Mouse (Mus musculus) neural tube, embryonic 15.5 days (tissue): ENCODE data around the gene Sema4a. TPM values are rescaled to one million over a fixed set of nuclear protein-coding genes. Genes with fewer than 3 reads are reported as not detected.
A peak's percentile ranks its signal among the peaks of the same experiment; 100 is the strongest.
"Not testable (repeated sequence)": the region's sequence is repeated elsewhere in the genome, so short reads cannot be mapped to it uniquely, and the experiment has no call there.

Experiments
- ATAC-seq: fragments of 200-750 bp; cut with Nextera tagmentation; 2 replicates; pipeline ENCODE4 v1.8.0; 2017; ENCODE audit warnings: mild to moderate bottlenecking, moderate TSS enrichment, moderate library complexity; ENCODE audit not compliant: low FRiP score
- H3K27ac ChIP-seq: fragments of 300-500 bp; sonication (generic); replicated peaks from 2 replicates; pipeline ENCODE4 v1.5.1; 2015; ENCODE audit warnings: mild to moderate bottlenecking, inconsistent platforms
- H3K27me3 ChIP-seq: fragments of 300-500 bp; sonication (generic); replicated peaks from 2 replicates; pipeline ENCODE4 v1.6.1; 2015; ENCODE audit warnings: inconsistent platforms
- H3K36me3 ChIP-seq: fragments of 300-500 bp; sonication (generic); 2 replicates; pipeline ENCODE4 v1.6.1; 2015; ENCODE audit warnings: inconsistent platforms
- H3K4me1 ChIP-seq: fragments of 300-500 bp; sonication (generic); 2 replicates; pipeline ENCODE4 v1.6.1; 2015; ENCODE audit warnings: inconsistent platforms
- H3K4me2 ChIP-seq: fragments of 300-500 bp; sonication (generic); 2 replicates; pipeline ENCODE4 v1.6.1; 2015; ENCODE audit warnings: inconsistent platforms, mild to moderate bottlenecking, moderate library complexity
- H3K4me3 ChIP-seq: fragments of 300-500 bp; sonication (generic); replicated peaks from 2 replicates; pipeline ENCODE4 v1.5.1; 2015; ENCODE audit warnings: mild to moderate bottlenecking, inconsistent platforms
- H3K9ac ChIP-seq: fragments of 300-500 bp; sonication (generic); replicated peaks from 2 replicates; pipeline ENCODE4 v1.6.1; 2015; ENCODE audit warnings: mild to moderate bottlenecking, inconsistent platforms
- H3K9me3 ChIP-seq: fragments of 300-500 bp; sonication (generic); replicated peaks from 2 replicates; pipeline ENCODE4 v1.6.1; 2016; ENCODE audit warnings: inconsistent platforms
- WGBS: fragments of 180-500 bp; shearing (Covaris S2); methylation state at CpG from one replicate; pipeline ENCODE4 v1.1.7; 2015; ENCODE audit warnings: mixed read lengths; 5-methylcytosine and 5-hydroxymethylcytosine counted together
- polyA plus RNA-seq: library from polyadenylated mRNA; unstranded; fragments of >200 nt; fragmentation: Nextera tagmentation; extraction: Ambion mirVana; gene quantifications from 2 replicates; pipeline ENCODE4 v1.2.1, GENCODE M21; 2015

Gene Sema4a
- polyA plus RNA-seq, 1 experiment from 2014 or later: 28.8 TPM

GRCm38 (mm10) chr3:88442888-88443287 is 18.1 kb downstream of the Sema4a start:
- no peaks in the 10 kb centered on the region for H3K27me3 ChIP-seq
- H3K36me3 ChIP-seq: peaks cover 54% of the 10 kb centered on the region
- H3K9ac ChIP-seq: no peak overlapping the region
- no peak overlapping the region for H3K4me2 ChIP-seq
- H3K9me3 ChIP-seq: no peaks in the 10 kb centered on the region
- H3K4me1 ChIP-seq: peaks cover 6% of the 10 kb centered on the region; the same call in 1 of the 2 replicates
- no peak overlapping the region for H3K27ac ChIP-seq
- H3K4me3 ChIP-seq: no peak overlapping the region
- ATAC-seq: no peak
- 82% methylated on average over 7 of the region's 7 CpGs for WGBS

- H3K4me3 ChIP-seq: no peak overlapping the region
- H3K4me2 ChIP-seq: no peak overlapping the region
- no peak for ATAC-seq
- H3K36me3 ChIP-seq: peaks cover 54% of the 10 kb centered on the region
- WGBS: 84% methylated on average over 12 of the region's 12 CpGs
- no peaks in the 10 kb centered on the region for H3K9me3 ChIP-seq
- H3K4me1 ChIP-seq: peaks cover 6% of the 10 kb centered on the region; the same call in 1 of the 2 replicates
- no peaks in the 10 kb centered on the region for H3K27me3 ChIP-seq
- H3K9ac ChIP-seq: no peak overlapping the region
- no peak overlapping the region for H3K27ac ChIP-seq
These were observed 18.5 kb downstream of the Sema4a start for GRCm38 (mm10) chr3:88442488-88442887.

GRCm38 (mm10) chr3:88440500-88441381 is 20.2 kb downstream of the Sema4a start:
- Histone ChIP-seq H3K27ac (no peak overlapping the region), H3K9ac (0 out of 2 replicates have a peak overlapping the region, but pooled peaks have one; percentile 17), H3K4me1 (peaks cover 6% of the 10 kb centered on the region; the same call in 1 of the 2 replicates), H3K36me3 (peaks cover 55% of the 10 kb centered on the region), H3K4me3 (no peak overlapping the region), H3K4me2 (peak overlapping the region; percentile 25), H3K27me3 (no peaks in the 10 kb centered on the region), H3K9me3 (no peaks in the 10 kb centered on the region)
- WGBS: 19% methylated on average over 27 of the region's 27 CpGs
- peak; percentile 28; the same call in 1 of the 2 replicates for ATAC-seq

- Histone ChIP-seq H3K4me3 (no peak overlapping the region), H3K27me3 (no peaks in the 10 kb centered on the region), H3K9me3 (no peaks in the 10 kb centered on the region), H3K4me2 (no peak overlapping the region), H3K27ac (no peak overlapping the region), H3K9ac (no peak overlapping the region), H3K36me3 (peaks cover 55% of the 10 kb centered on the region), H3K4me1 (peaks cover 6% of the 10 kb centered on the region; the same call in 1 of the 2 replicates)
- no peak for ATAC-seq
- 28% methylated on average over 4 of the region's 4 CpGs for WGBS
These were observed 21.4 kb downstream of the Sema4a start for GRCm38 (mm10) chr3:88439582-88439981.

- H3K4me1 ChIP-seq: peaks cover 6% of the 10 kb centered on the region; the same call in 1 of the 2 replicates
- H3K27ac ChIP-seq: no peak overlapping the region
- 78% methylated on average over 10 of the region's 10 CpGs for whole genome bisulfite sequencing
- ATAC-seq: no peak
- H3K9me3 ChIP-seq: no peaks in the 10 kb centered on the region
- peaks cover 50% of the 10 kb centered on the region for H3K36me3 ChIP-seq
- peak overlapping the region; percentile 51; the same call in 1 of the 2 replicates for H3K4me2 ChIP-seq
- H3K27me3 ChIP-seq: no peaks in the 10 kb centered on the region
- H3K9ac ChIP-seq: no peak overlapping the region
- H3K4me3 ChIP-seq: no peak overlapping the region
These were observed 23.5 kb downstream of the Sema4a start for GRCm38 (mm10) chr3:88437454-88437853.

- H3K4me1 ChIP-seq: peaks cover 6% of the 10 kb centered on the region; the same call in 1 of the 2 replicates
- H3K9ac ChIP-seq: no peak overlapping the region
- no peaks in the 10 kb centered on the region for H3K27me3 ChIP-seq
- peak overlapping the region; percentile 17; the same call in 1 of the 2 replicates for H3K4me3 ChIP-seq
- WGBS: 11% methylated on average over 29 of the region's 29 CpGs
- ATAC-seq: peak; percentile 62
- peak overlapping the region; percentile 51 for H3K4me2 ChIP-seq
- H3K27ac ChIP-seq: 0 out of 2 replicates have a peak overlapping the region, but pooled peaks have one; percentile 3
- peaks cover 48% of the 10 kb centered on the region for H3K36me3 ChIP-seq
- no peaks in the 10 kb centered on the region for H3K9me3 ChIP-seq
These were observed 24.4 kb downstream of the Sema4a start for GRCm38 (mm10) chr3:88436395-88437201.

GRCm38 (mm10) chr3:88435515-88435914 is 25.5 kb downstream of the Sema4a start:
- Histone ChIP-seq H3K27me3 (no peaks in the 10 kb centered on the region), H3K4me2 (no peak overlapping the region), H3K9me3 (no peaks in the 10 kb centered on the region), H3K4me3 (no peak overlapping the region), H3K36me3 (peaks cover 46% of the 10 kb centered on the region), H3K9ac (no peak overlapping the region), H3K27ac (no peak overlapping the region), H3K4me1 (peaks cover 1% of the 10 kb centered on the region; the same call in 1 of the 2 replicates)
- 64% methylated on average over 10 of the region's 10 CpGs for WGBS
- no peak for ATAC-seq

- 80% methylated on average over 8 of the region's 8 CpGs for WGBS
- H3K27ac ChIP-seq, H3K27me3 ChIP-seq, H3K9ac ChIP-seq, ATAC-seq, H3K36me3 ChIP-seq, H3K4me3 ChIP-seq, H3K4me2 ChIP-seq, H3K9me3 ChIP-seq: not testable (repeated sequence)
- H3K4me1 ChIP-seq: peaks cover 13% of the 10 kb centered on the region
These were observed 32.3 kb downstream of the Sema4a start for GRCm38 (mm10) chr3:88428639-88429038.

- 93% methylated on average over 4 of the region's 4 CpGs for whole genome bisulfite sequencing
- no peaks in the 10 kb centered on the region for H3K27me3 ChIP-seq
These were observed 33.6 kb downstream of the Sema4a start for GRCm38 (mm10) chr3:88427342-88427905.

GRCm38 (mm10) chr3:88425708-88426420 is 35.1 kb downstream of the Sema4a start:
- H3K27me3 ChIP-seq: no peaks in the 10 kb centered on the region
- no peak overlapping the region for H3K27ac ChIP-seq
- no peak overlapping the region for H3K9ac ChIP-seq
- no peaks in the 10 kb centered on the region for H3K9me3 ChIP-seq
- no peak overlapping the region for H3K4me3 ChIP-seq
- 82% methylated on average over 10 of the region's 10 CpGs for WGBS
- no peak for ATAC-seq
- peaks cover 6% of the 10 kb centered on the region; the same call in 1 of the 2 replicates for H3K36me3 ChIP-seq
- H3K4me2 ChIP-seq: peak overlapping the region; percentile 82; the same call in 1 of the 2 replicates
- peaks cover 38% of the 10 kb centered on the region for H3K4me1 ChIP-seq

More at GRCm38 (mm10) chr3:88427342-88427905, 33.6 kb downstream of the Sema4a start:
- Histone ChIP-seq H3K9ac (no peak overlapping the region), H3K4me2 (no peak overlapping the region), H3K36me3 (no peaks in the 10 kb centered on the region), H3K9me3 (no peaks in the 10 kb centered on the region), H3K4me1 (peaks cover 26% of the 10 kb centered on the region), H3K4me3 (no peak overlapping the region), H3K27ac (no peak overlapping the region)
- no peak for ATAC-seq

- peaks cover 12% of the 10 kb centered on the region for H3K36me3 ChIP-seq
- H3K4me2 ChIP-seq: peak overlapping the region; percentile 82
- no peaks in the 10 kb centered on the region for H3K9me3 ChIP-seq
- no peak overlapping the region; the same call in 1 of the 2 replicates for H3K9ac ChIP-seq
- no peak overlapping the region for H3K27ac ChIP-seq
- WGBS: 7% methylated on average over 2 of the region's 2 CpGs
- H3K4me1 ChIP-seq: peaks cover 42% of the 10 kb centered on the region
- no peaks in the 10 kb centered on the region for H3K27me3 ChIP-seq
- ATAC-seq: no peak
- peak overlapping the region; percentile 86 for H3K4me3 ChIP-seq
These were observed 35.7 kb downstream of the Sema4a start for GRCm38 (mm10) chr3:88425330-88425689.
